ENCODE assay signal across 18 mouse cellular contexts in the genomic region with DNA sequence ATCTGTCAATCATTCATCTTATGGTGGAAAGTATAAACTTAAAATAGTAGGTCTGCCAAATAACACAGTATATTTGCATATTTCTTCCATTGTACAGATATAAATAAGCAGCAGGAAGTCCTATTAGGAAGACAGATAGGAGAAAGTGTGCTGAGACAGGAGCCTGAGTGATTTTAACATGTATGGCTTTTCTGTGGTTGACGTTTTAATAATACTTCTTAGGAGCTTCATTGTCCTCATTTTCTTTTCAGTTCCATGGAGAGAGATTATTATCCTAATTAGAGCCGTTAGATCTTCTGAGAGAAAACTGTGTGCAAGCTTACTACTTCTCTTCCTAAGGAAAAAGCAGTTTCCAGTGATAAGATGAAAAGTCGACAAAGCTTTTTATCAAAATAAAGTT.
"Had no signal": no experiment of that assay in that cellular context is flagged by ENCODE, and none has a peak within 500 bp of the region (broad histone marks: within the 10 kb centered on the region; RNA-seq: fewer than 3 reads in every experiment).

No protein-coding gene starts in this region.

- H3K4me3 ChIP-seq: midbrain, embryonic 10.5 days; midbrain, embryonic 12.5 days; myocyte; neural tube, embryonic 13.5 days; neural tube, embryonic 15.5 days; stomach, embryonic 15.5 days had no signal

- H3K27ac ChIP-seq: midbrain, embryonic 10.5 days; midbrain, embryonic 12.5 days; neural tube, embryonic 13.5 days; neural tube, embryonic 15.5 days; stomach, embryonic 15.5 days; stomach, postnatal 0 days had no signal

- H3K4me2 ChIP-seq: lung, embryonic 14.5 days; midbrain, embryonic 12.5 days; neural tube, embryonic 13.5 days; neural tube, embryonic 15.5 days; stomach, embryonic 15.5 days had no signal

- H3K4me1 ChIP-seq: midbrain, embryonic 10.5 days; midbrain, embryonic 12.5 days; neural tube, embryonic 13.5 days; neural tube, embryonic 15.5 days; stomach, embryonic 15.5 days had no signal

- H3K36me3 ChIP-seq: midbrain, embryonic 10.5 days; midbrain, embryonic 12.5 days; neural tube, embryonic 13.5 days; neural tube, embryonic 15.5 days; stomach, embryonic 15.5 days had no signal

- H3K27me3 ChIP-seq: midbrain, embryonic 12.5 days; neural tube, embryonic 13.5 days; neural tube, embryonic 15.5 days; stomach, embryonic 15.5 days had no signal

- DNase-seq: lung, adult 18-20 months; lung, embryonic 14.5 days; lung, postnatal 10 days; lung, postnatal 4 days; midbrain, embryonic 14.5 days; right cerebral cortex, adult 18-20 months; right cerebral cortex, postnatal 25 days; thymus, adult 2 months; thymus, postnatal 25 days; thymus, postnatal 4 days had no signal

- H3K9me3 ChIP-seq: midbrain, embryonic 10.5 days; midbrain, embryonic 12.5 days; neural tube, embryonic 15.5 days; stomach, embryonic 15.5 days had no signal

- ATAC-seq: midbrain, embryonic 16.5 days had no signal

- H3K9ac ChIP-seq: lung, embryonic 14.5 days; midbrain, embryonic 12.5 days; neural tube, embryonic 13.5 days; neural tube, embryonic 15.5 days; stomach, embryonic 15.5 days had no signal
